Mouse (Mus musculus): Measurements from ENCODE around the gene Xxylt1. TPM values are rescaled to one million over a fixed set of nuclear protein-coding genes. Genes with fewer than 3 reads are reported as not detected.

Xxylt1 gene
- total and polyA plus RNA-seq, 3 experiments, result 21.5 to 45.7 (median 35.1) TPM

DNA sequence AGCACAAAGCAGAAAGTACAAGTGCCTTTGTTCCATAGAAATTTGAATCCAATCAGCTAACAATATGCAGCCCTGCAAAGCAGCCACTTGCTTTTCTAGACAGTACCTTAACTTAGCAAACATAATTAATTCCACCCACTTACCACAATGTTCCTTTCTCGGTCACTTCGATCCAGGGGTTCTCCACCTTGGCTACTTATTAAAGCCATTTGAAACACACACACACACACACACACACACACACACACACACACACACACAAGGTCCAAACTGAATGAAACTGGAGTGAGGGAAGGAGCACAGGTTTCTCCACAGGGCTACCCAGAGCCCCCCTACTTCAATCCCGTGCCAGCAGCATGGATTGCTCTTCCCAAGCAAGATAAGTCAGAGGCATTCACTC is 164.3 kb downstream of the Xxylt1 start:
- H3K9ac ChIP-seq (ENCODE audit: insufficient read depth, low read depth), result no peak overlapping the region
- H3K36me3 ChIP-seq (replicated peaks in 1 of 2; ENCODE audit: control insufficient read depth in 1 of 2, insufficient read depth in 1 of 2, low read length in 1 of 2), result peaks cover 0 to 11% of the 10 kb centered on the region in 2 experiments
- no peak for DNase-seq (ENCODE audit: extremely low read depth)
- in situ Hi-C loops (cut with MboI; ENCODE audit: low pct_ligation_motif_present, low pct_unique_long_range_greater_than_20kb, low sequenced_read_pairs), result no loop called here
- no peak overlapping the region for H3K27ac ChIP-seq (ENCODE audit: insufficient read depth, low read depth)
- no peak overlapping the region for H3K4me2 ChIP-seq (ENCODE audit: insufficient read depth, low read depth, poor library complexity, severe bottlenecking)
- H3K9me3 ChIP-seq (replicated peaks; ENCODE audit: low read length), result peaks cover 28% of the 10 kb centered on the region
- TF ChIP-seq RCOR1 (conservative IDR thresholded peaks at IDR 0.05; ENCODE audit: low read depth, low read length), result no peak
- dilution Hi-C loops (cut with MboI; ENCODE audit: extremely low pct_ligation_motif_present, extremely low pct_unique_long_range_greater_than_20kb, low sequenced_read_pairs), result no loop called here
- H3K4me1 ChIP-seq (ENCODE audit: control insufficient read depth in 1 of 2, insufficient read depth in 2 of 2), result peaks cover 0 to 4% of the 10 kb centered on the region in 2 experiments; a peak in 2 of 4 replicates
- no peaks in the 10 kb centered on the region for H3K27me3 ChIP-seq (replicated peaks)
- no peaks in the 10 kb centered on the region for H3K79me2 ChIP-seq (replicated peaks; ENCODE audit: control insufficient read depth, extremely low read depth, insufficient read depth, poor library complexity, severe bottlenecking)
- no peak overlapping the region for H3K4me3 ChIP-seq (replicated peaks in 1 of 3; ENCODE audit: low read depth in 2 of 3, low read length in 2 of 3, poor library complexity in 1 of 3)

DNA sequence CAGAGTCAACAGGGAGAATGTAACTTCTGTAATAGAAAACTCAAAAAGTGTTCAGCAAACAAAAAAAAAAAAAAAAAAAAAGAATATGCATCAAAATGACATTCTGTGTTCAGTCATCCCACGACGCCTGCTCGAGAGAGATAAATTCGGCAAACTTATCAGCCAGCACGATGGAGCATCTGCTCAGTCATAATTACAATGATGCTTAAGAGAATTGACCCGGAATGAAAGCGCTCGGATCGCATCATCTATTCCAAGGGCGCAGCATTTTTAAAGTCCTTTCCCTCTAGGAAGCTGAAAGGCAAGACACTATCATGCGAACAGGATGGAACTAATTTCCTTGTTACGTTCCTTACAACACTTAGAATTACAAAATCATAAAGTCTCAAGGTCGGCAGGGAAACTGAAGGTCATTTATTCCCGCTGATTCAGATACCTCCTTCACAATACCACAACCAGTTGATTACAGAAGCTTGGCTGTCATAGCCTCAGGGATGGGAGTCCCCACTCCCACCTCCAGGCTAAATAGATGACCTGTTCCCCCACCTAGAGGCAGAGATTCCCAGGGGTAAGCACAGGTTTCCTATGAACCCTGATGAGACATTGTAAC is 165.5 kb downstream of the Xxylt1 start:
- in situ Hi-C loops (cut with MboI; ENCODE audit: low pct_ligation_motif_present, low pct_unique_long_range_greater_than_20kb, low sequenced_read_pairs), result no loop called here

More for the DNA sequence above, 165.5 kb downstream of the Xxylt1 start:
- dilution Hi-C loops (cut with MboI; ENCODE audit: extremely low pct_ligation_motif_present, extremely low pct_unique_long_range_greater_than_20kb, low sequenced_read_pairs), result no loop called here
- H3K79me2 ChIP-seq (replicated peaks; ENCODE audit: control insufficient read depth, extremely low read depth, insufficient read depth, poor library complexity, severe bottlenecking), result no peaks in the 10 kb centered on the region
- no peak overlapping the region for H3K27ac ChIP-seq (ENCODE audit: insufficient read depth, low read depth)
- peaks cover 25% of the 10 kb centered on the region for H3K9me3 ChIP-seq (replicated peaks; ENCODE audit: low read length)
- H3K4me2 ChIP-seq (ENCODE audit: insufficient read depth, low read depth, poor library complexity, severe bottlenecking), result no peak overlapping the region
- TF ChIP-seq ZC3H11A (IDR thresholded peaks at IDR 0.05; ENCODE audit: low read depth, low read length), result no peak
- no peak for TF ChIP-seq CHD2 (IDR thresholded peaks at IDR 0.05; ENCODE audit: low read length)
- no peak for TF ChIP-seq MAX (IDR thresholded peaks at IDR 0.05; ENCODE audit: low read length)
- no peak for TF ChIP-seq POLR2A (IDR thresholded peaks at IDR 0.05; ENCODE audit: low read depth, low read length)
- no peak for TF ChIP-seq RAD21 (IDR thresholded peaks at IDR 0.05; ENCODE audit: low read depth, low read length)
- no peak for TF ChIP-seq ETS1 (conservative IDR thresholded peaks at IDR 0.05; ENCODE audit: low read depth, low read length)
- no peak for TF ChIP-seq HCFC1 (IDR thresholded peaks at IDR 0.05; ENCODE audit: low read depth, low read length)
- no peak for TF ChIP-seq MEF2A (IDR thresholded peaks at IDR 0.05; ENCODE audit: borderline replicate concordance, low read depth, low read length)
- TF ChIP-seq NRF1 (IDR thresholded peaks at IDR 0.05; ENCODE audit: low read depth, low read length), result no peak
- no peak for TF ChIP-seq EP300 (IDR thresholded peaks at IDR 0.05; ENCODE audit: low read length)
- no peak for TF ChIP-seq E2F4 (IDR thresholded peaks at IDR 0.05; ENCODE audit: insufficient replicate concordance, low read depth, low read length)
- no peak for TF ChIP-seq ELF1 (IDR thresholded peaks at IDR 0.05; ENCODE audit: low read depth, low read length)
- no peak for TF ChIP-seq USF1 (IDR thresholded peaks at IDR 0.05; ENCODE audit: low read depth, low read length)
- no peak for TF ChIP-seq RCOR1 (conservative IDR thresholded peaks at IDR 0.05; ENCODE audit: low read depth, low read length)
- no peak for TF ChIP-seq IRF4 (IDR thresholded peaks at IDR 0.05; ENCODE audit: low read depth, low read length)
- TF ChIP-seq KAT2A (IDR thresholded peaks at IDR 0.05; ENCODE audit: insufficient replicate concordance, low read length), result no peak
- TF ChIP-seq CHD1 (IDR thresholded peaks at IDR 0.05; ENCODE audit: low read depth, low read length), result no peak
- H3K9ac ChIP-seq (ENCODE audit: insufficient read depth, low read depth), result no peak overlapping the region
- H3K4me3 ChIP-seq (replicated peaks in 1 of 3; ENCODE audit: low read depth in 2 of 3, low read length in 2 of 3, poor library complexity in 1 of 3), result no peak overlapping the region
- no peaks in the 10 kb centered on the region for H3K27me3 ChIP-seq (replicated peaks)
- DNase-seq (ENCODE audit: extremely low read depth), result no peak
- H3K36me3 ChIP-seq (replicated peaks in 1 of 2; ENCODE audit: control insufficient read depth in 1 of 2, insufficient read depth in 1 of 2, low read length in 1 of 2), result peaks cover 0 to 11% of the 10 kb centered on the region in 2 experiments
- no peaks in the 10 kb centered on the region for H3K4me1 ChIP-seq (ENCODE audit: control insufficient read depth in 1 of 2, insufficient read depth in 2 of 2)

Other genes with a start within 250 kb of the Xxylt1 start
- 28.9 and 31.5 TPM in 2 replicates for gene Acap2, start 119.8 kb upstream of the Xxylt1 start, total RNA-seq (2012; rRNA removed)
- 47.4 and 54.5 TPM in 2 replicates for gene Acap2, start 119.8 kb upstream of the Xxylt1 start, total RNA-seq (2014; rRNA removed)
- gene Acap2, start 119.8 kb upstream of the Xxylt1 start, polyA plus RNA-seq (2012; ENCODE audit: insufficient read length, low read depth), result 35.0 and 36.9 TPM in 2 replicates
- gene Ppp1r2, start 193.8 kb upstream of the Xxylt1 start, total RNA-seq (2012; rRNA removed), result 33.8 and 43.7 TPM in 2 replicates
- gene Ppp1r2, start 193.8 kb upstream of the Xxylt1 start, total RNA-seq (2014; rRNA removed), result 75.4 and 84.5 TPM in 2 replicates
- gene Ppp1r2, start 193.8 kb upstream of the Xxylt1 start, polyA plus RNA-seq (2012; ENCODE audit: insufficient read length, low read depth), result 62.4 and 73.0 TPM in 2 replicates
- 0.17 and 0.21 TPM in 2 replicates for gene Apod, start 233.4 kb upstream of the Xxylt1 start, total RNA-seq (2012; rRNA removed)
- 0.26 TPM in 1 of 2 replicates, not detected in the other for gene Apod, start 233.4 kb upstream of the Xxylt1 start, total RNA-seq (2014; rRNA removed)
- 0.55 TPM in 1 of 2 replicates, not detected in the other for gene Apod, start 233.4 kb upstream of the Xxylt1 start, polyA plus RNA-seq (2012; ENCODE audit: insufficient read length, low read depth)